23 mouse cellular contexts compared by ENCODE assay signal in genomic region chr1:86485346-86485745, GRCm38 (mm10). TPM values are rescaled to one million over a fixed set of nuclear protein-coding genes. Genes with fewer than 3 reads are reported as not detected.
"Had no signal": no experiment of that assay in that cellular context is flagged by ENCODE, and none has a peak within 500 bp of the region (broad histone marks: within the 10 kb centered on the region; RNA-seq: fewer than 3 reads in every experiment).

No protein-coding gene starts in this region.

- H3K4me2 ChIP-seq: neural tube, embryonic 15.5 days; stomach, embryonic 15.5 days had no signal

- DNase-seq: retina, postnatal 1 day; right cerebral cortex, adult 18-20 months; right cerebral cortex, postnatal 14 days; right cerebral cortex, postnatal 25 days; right cerebral cortex, postnatal 4 days; spleen, adult 18-20 months; thymus, adult 18-20 months; thymus, adult 2 months; thymus, postnatal 14 days; thymus, postnatal 25 days; thymus, postnatal 36 days; thymus, postnatal 4 days had no signal

- H3K9me3 ChIP-seq: neural tube, embryonic 15.5 days; stomach, embryonic 15.5 days had no signal

- H3K27ac ChIP-seq: neural tube, embryonic 15.5 days; stomach, embryonic 15.5 days; stomach, postnatal 0 days had no signal

- H3K36me3 ChIP-seq: neural tube, embryonic 15.5 days; stomach, embryonic 15.5 days had no signal

- H3K4me3 ChIP-seq: neural tube, embryonic 15.5 days; stomach, embryonic 15.5 days had no signal

- H3K9ac ChIP-seq: neural tube, embryonic 15.5 days; stomach, embryonic 15.5 days had no signal

- H3K27me3 ChIP-seq: neural tube, embryonic 15.5 days; stomach, embryonic 15.5 days had no signal

RNA-seq across cellular contexts. Expression of gene Tex44, which starts 59.2 kb away (rescaled TPM):
- total RNA-seq: neutrophil, adult 5-6 weeks had no signal
- polyA plus RNA-seq: neural tube, embryonic 14.5 days; neural tube, embryonic 15.5 days; small intestine, adult 2 months; spleen, adult 2 months; stomach, embryonic 14.5 days; stomach, embryonic 15.5 days; stomach, embryonic 16.5 days; stomach, postnatal 0 days; urinary bladder, adult 2 months had no signal

RNA-seq across cellular contexts. Expression of gene Nmur1, which starts 59.3 kb away (rescaled TPM):
- total RNA-seq: neutrophil, adult 5-6 weeks had no signal
- polyA plus RNA-seq: neural tube, embryonic 14.5 days; stomach, embryonic 14.5 days; stomach, embryonic 15.5 days; stomach, embryonic 16.5 days; thymus, postnatal 0 days had no signal
